Mouse (Mus musculus): ENCODE measurements at regions not wholly inside any gene's neighbourhood (a gene's known extent, or its start where the extent isn't known, plus 50 kb on each side); places are given as distances from the start of the nearest gene placed in this dataset.

- DNase-seq, result no peak
Measured at GRCm38 (mm10) chr5:61943376-61943775, 134.8 kb downstream of the G6pd2 start.

GRCm38 (mm10) chr5:61985211-61985610, 176.6 kb downstream of the G6pd2 start:
- no peak for DNase-seq

GRCm38 (mm10) chr5:62019506-62019905, 210.9 kb downstream of the G6pd2 start:
- DNase-seq, result no peak

GRCm38 (mm10) chr5:62020260-62020659, 211.6 kb downstream of the G6pd2 start:
- no peak for DNase-seq

- DNase-seq, result peak; percentile 10 to 14
Measured at GRCm38 (mm10) chr5:62041475-62041874, 232.9 kb downstream of the G6pd2 start.

- peak in 1 of 2 experiments; percentile 1 for DNase-seq
Measured at GRCm38 (mm10) chr5:62043678-62044077, 235.1 kb downstream of the G6pd2 start.

- DNase-seq, result no peak
Measured at GRCm38 (mm10) chr5:62078998-62079397, 270.4 kb downstream of the G6pd2 start.

- DNase-seq, result no peak
Measured at GRCm38 (mm10) chr5:62089538-62089937, 280.9 kb downstream of the G6pd2 start.

- no peak for DNase-seq
Measured at GRCm38 (mm10) chr5:62096052-62096451, 287.4 kb downstream of the G6pd2 start.

GRCm38 (mm10) chr5:62113226-62113625, 304.6 kb downstream of the G6pd2 start:
- no peak for DNase-seq

- DNase-seq, result no peak
Measured at GRCm38 (mm10) chr5:62113664-62114063, 305.0 kb downstream of the G6pd2 start.

GRCm38 (mm10) chr5:62145178-62145577, 336.6 kb downstream of the G6pd2 start:
- no peak for DNase-seq

- DNase-seq, result no peak
Measured at GRCm38 (mm10) chr5:62147399-62147798, 338.8 kb downstream of the G6pd2 start.

GRCm38 (mm10) chr5:62160528-62160927, 351.9 kb downstream of the G6pd2 start:
- peak; percentile 32 to 45 for DNase-seq

GRCm38 (mm10) chr5:62192073-62192472, 383.5 kb downstream of the G6pd2 start:
- DNase-seq, result peak; percentile 75 to 80

- no peak for DNase-seq
Measured at GRCm38 (mm10) chr5:62205384-62205783, 396.8 kb downstream of the G6pd2 start.

Measured in cerebellum, postnatal 10 days (tissue).